Mouse (Mus musculus): ENCODE measurements around the gene Fthl17b.
"Not testable (repeated sequence)": the region's sequence is repeated elsewhere in the genome, so short reads cannot be mapped to it uniquely, and the experiment has no call there.

DNA sequence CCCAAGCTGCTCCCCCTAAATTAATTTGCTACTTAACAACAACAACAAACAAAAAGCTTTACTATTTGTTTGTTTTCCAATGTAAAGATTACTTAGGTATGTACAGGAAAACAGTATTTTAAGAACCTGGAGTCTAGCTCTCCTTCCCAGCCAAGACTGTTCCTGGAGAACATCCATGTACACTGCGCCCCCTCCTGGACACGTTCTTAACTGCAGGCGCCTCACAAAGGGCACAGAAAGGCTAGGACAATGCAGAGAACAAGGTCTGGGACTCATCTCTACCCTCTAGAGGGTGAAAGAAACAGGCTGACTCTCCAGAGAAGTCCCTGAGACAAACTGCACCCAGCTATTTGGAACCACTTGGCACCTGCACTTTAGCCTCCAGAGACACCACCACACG, 1.8 kb upstream of the Fthl17b start:
- TF ChIP-seq CTCF (IDR thresholded peaks at IDR 0.05; ENCODE audit: low read depth) = 0 out of 2 replicates have a peak, but pooled peaks have one; percentile 14
- TF ChIP-seq EP300 (IDR thresholded peaks at IDR 0.05; ENCODE audit: low read depth) = not testable (repeated sequence)
